Mouse (Mus musculus): ENCODE measurements around the gene Plekhg5.
A peak's percentile ranks its signal among the peaks of the same experiment; 100 is the strongest.
"Not testable (repeated sequence)": the region's sequence is repeated elsewhere in the genome, so short reads cannot be mapped to it uniquely, and the experiment has no call there.

Gene Plekhg5

GRCm38 (mm10) chr4:152072121-152072601 lies at the start of gene Plekhg5:
Gene Plekhg5, plus strand, starts transcription at chr4:152072498.
- no peak for DNase-seq (ENCODE audit: low spot score in 2 of 2)

DNA sequence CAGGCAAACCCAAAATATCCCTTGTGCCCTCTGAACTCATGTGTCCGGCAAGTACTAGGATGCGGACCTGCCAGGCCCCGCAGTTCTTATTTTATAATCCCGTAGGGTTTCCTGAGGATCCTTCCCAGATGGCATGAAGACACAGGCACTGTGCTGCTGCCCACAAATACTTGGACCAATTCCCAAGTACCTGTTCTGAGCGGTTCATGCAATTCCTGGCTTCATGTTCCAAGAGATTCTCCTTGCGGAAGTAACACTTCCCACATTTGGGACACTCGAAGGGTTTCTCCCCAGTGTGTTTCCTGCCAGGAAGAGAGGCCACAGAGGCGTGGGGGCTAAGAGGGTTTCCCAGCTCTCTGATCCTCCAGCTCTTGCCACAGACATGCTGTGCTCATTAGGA lies 49.8 kb upstream of the Plekhg5 start:
- DNase-seq (ENCODE audit: low spot score in 2 of 2) = no peak

DNA sequence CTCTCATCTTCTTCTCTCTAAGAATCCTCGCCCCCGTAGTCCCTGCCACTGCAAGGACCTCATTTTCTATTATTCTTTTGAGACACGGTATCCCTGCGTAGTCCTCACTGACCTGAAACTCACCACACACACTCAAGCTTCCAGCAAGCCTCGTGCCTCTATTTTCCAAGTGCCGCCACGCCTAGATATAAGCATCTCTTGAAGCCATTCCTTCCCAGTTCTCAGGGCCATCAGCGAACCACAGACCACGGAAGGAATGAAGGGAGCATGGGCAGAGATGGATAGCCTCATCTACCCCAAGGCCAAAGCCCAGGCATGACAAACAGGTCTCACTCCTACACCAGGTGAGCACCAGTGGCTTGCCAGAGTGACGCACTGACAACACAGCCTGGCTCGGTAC lies 47.8 kb upstream of the Plekhg5 start:
- DNase-seq (ENCODE audit: low spot score in 2 of 2) = no peak

GRCm38 (mm10) chr4:152026751-152027508 lies 45.4 kb upstream of the Plekhg5 start:
- no peak for DNase-seq (ENCODE audit: low spot score in 2 of 2)

- DNase-seq (ENCODE audit: low spot score in 2 of 2) = peak; percentile 93 to 96
Measured at GRCm38 (mm10) chr4:152027524-152027923, 44.8 kb upstream of the Plekhg5 start, which contains the start of gene Zbtb48. Gene Zbtb48, minus strand, starts transcription at chr4:152027671.

DNA sequence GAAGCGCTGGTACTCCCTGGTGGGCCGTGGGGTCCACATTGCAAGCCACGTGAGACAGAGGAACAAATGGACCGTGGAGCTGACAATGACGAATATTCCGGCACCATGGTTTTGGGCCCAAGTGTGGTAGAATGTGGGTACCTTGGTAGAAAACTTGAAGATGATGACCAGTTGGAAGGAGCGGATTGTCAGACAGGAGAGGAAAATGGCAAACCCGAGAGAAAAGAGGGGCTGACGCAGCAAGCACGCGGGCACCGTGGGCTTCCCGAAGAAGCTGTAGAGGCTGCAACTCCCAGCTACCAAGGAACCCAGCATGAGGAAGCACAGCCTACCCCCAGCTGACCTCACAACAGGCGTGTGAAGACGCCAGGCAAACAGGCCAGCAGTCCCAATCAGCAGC lies 43.8 kb upstream of the Plekhg5 start:
- DNase-seq (ENCODE audit: low spot score in 2 of 2) = no peak

DNA sequence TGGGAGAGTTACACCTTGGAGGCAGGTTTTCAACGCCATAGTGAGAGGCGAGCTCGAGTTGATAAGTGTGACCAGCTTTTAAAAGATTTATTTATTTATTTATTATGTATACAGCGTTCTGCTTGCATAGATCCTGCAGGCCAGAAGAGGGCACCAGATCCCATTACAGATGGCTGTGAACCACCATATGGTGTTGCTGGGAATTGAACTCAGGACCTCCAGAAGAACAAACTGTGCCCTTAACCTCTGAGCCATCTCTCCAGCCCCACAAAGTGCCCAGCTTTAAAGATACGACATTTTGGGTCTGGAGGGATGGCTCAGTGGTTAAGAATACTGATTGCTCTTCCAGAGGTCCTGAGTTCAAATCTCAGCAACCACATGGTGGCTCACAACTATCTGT lies 43.2 kb upstream of the Plekhg5 start:
- DNase-seq (ENCODE audit: low spot score in 2 of 2) = no peak

DNA sequence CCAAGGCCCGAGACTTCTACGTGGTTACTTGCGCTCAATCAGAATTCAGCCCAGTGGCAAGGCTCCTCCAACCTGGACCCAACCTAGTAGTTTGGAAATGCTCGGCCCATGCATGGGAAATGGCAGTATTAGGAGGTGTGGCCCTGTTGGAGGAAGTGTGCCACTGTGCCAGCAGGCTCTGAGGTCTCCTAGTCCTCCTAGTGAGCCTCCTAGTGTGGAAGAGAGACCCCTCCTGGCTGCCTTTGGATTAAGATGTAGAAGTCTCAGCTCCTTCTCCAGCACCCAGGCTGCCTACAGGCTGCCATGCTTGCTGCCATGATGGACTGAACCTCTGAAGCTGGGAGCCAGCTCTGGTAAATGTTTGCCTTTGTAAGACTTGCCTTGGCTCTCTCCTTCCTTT lies 42.3 kb upstream of the Plekhg5 start:
- no peak for DNase-seq (ENCODE audit: low spot score in 2 of 2)

DNA sequence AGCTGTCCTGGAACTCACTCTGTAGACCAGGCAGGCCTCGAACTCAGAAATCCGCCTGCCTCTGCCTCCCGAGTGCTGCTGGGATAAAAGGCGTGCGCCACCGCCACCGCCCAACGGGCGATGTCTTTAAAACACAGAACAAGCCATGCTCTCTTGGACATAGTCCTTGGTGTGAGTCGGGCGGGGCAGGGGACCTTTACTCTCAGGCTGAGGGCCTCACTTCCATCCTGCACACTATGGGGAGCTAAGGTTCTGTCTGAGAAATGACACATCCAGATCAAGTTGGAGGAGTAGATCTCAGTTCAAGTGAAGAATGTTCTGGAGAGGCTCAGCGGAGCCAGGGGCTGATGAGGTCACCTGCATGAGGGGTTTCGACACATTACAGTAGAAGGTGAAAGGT lies 39.4 kb upstream of the Plekhg5 start:
- no peak for DNase-seq (ENCODE audit: low spot score in 2 of 2)

- not testable (repeated sequence) for DNase-seq (ENCODE audit: low spot score in 2 of 2)
Measured at GRCm38 (mm10) chr4:152036464-152036863, 35.8 kb upstream of the Plekhg5 start.

DNA sequence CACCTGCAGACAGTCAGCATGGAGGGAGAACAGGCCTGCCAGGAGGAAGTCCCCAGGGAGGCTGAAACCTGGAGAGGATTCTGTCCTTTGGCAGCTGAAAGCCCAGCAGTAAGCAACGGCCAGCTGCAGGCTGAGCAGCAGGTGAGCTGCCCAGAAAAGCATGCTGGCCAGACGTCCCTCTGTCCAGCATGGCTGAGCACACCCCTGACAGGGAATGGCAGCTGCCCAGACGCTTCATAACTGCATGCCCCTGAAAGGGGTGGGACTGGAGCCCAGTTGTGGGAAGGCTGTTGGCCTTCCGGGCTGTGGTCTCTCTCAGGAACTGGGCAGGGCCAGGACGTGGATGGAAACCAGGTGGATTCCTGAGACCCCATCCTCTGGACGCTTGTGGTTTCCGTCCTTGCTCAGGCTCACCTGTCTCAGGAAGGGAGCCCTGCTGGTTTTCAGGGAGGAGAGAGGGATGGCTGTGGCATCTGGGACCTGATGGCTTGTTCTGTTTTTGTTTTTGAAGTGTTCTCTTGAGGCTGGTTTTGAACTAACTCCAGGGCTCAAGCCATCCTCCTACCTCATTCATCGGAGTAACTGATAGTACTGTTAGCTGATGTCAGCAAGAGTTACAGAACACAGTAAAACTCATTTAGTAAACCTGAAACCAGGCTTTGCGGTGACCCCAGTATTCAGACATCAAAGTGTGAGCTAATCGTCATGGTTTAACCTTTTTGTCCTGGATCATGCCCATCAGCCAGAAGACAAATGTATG lies 33.9 kb upstream of the Plekhg5 start, which contains the start of gene Tas1r1:
TSS of gene Tas1r1 (minus strand) at position 344 of the 760 bp plus-strand sequence.
- DNase-seq (ENCODE audit: low spot score in 2 of 2) = no peak

GRCm38 (mm10) chr4:152038985-152039830 lies 33.1 kb upstream of the Plekhg5 start, which contains the start of gene Nol9:
Gene Nol9, plus strand, starts transcription at chr4:152039321.
- peak; percentile 84 to 93 for DNase-seq (ENCODE audit: low spot score in 2 of 2)

DNA sequence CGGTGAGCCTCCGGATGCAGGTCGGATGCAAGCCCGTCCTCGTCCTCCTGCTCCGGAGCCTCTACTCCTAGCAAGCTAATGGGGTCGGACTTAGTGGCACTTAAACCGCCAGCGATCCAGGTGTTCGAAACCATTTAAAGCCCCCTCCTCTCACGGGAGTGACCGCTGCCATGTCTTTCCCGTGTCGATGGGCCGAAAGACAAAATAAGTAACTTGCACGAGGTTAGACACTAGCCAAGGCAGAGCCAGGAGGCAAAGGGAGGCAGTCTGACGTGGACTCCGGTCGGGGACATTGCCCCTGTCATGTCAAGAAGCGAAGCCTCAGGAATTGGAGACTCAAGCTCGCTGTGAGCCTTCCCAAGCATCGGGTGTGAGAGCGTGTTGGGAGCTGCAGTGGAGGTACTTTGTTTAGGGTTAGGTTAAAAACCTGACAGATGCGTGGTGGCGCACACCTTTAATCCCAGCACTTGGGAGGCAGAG lies 32.4 kb upstream of the Plekhg5 start:
- no peak for DNase-seq (ENCODE audit: low spot score in 2 of 2)

- DNase-seq (ENCODE audit: low spot score in 2 of 2) = no peak
Measured at GRCm38 (mm10) chr4:152041924-152042641, 30.2 kb upstream of the Plekhg5 start.

DNA sequence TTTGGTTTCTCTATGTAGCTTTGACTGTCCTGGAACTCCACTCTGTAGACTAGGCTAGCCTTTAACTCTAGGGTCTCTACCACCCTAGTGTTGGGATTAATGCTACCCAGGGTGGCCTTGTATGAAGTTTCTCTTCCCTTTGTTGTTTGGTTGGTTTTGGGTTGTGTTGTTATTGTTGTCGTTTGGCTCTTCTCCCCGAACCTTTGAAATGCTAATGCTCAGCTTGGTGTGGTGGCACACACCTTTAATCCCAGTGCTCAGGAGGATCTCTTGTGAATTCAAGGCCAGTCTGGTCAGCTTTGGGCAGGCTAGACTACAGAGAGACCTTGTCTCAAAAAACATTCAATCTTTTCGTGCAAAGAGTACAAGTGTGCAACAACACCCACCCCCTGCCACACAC lies 29.1 kb upstream of the Plekhg5 start:
- DNase-seq (ENCODE audit: low spot score in 2 of 2) = no peak

DNA sequence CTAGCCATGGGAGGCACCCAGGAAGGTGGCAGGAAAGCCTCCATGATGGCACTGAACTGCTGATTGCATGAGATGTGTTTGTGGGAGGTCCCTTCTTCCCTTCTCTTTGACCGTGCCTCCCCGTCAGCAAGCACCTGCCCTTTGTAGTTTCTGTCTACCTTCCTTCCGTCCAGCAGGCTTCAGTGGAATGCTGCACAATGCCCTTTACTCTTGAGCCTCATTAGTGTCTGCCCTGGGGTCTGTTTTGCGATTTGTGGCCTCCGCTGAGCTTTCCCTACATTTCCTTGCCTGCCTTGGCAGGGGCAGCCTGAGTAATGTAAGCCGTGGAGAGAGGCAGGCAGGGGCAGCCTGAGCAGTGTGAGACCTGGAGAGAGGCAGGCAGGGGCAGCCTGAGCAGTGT lies 27.7 kb upstream of the Plekhg5 start:
- no peak for DNase-seq (ENCODE audit: low spot score in 2 of 2)

DNA sequence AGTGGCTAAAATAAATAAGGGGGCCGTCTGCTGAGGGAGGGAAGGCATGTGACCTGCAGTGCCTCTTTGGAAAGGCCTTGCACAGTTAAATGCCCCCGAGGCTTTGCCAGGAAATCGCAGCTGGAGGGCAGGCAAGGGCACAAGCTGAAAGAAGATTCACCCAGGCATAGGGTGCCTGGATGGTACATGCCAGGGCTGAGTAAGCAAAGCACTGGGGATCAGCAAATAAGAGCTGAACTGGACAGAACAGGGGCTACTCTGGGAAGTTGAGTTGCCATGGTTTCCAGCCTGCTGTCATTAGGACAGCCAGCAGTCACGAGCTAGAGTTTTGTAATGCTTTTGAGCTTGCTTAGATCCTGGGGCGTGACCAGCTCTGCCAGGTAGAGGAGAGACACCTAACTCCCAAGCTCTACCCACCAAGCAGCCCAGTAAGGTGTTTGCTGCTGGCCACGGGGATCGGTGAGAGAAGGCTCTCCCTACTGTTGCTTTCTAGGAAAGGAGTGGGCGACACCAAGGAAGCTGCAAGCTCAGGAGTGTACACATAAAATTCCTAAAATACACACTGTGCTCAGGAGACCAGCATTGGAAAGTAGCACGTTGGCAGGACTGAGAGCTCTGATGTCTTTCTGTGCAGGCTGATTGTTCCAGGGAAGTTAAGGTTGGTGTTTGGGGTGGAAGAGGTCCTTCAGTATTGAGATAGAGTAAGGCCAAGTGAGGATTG lies 9.7 kb upstream of the Plekhg5 start:
- DNase-seq (ENCODE audit: low spot score in 2 of 2) = no peak

DNA sequence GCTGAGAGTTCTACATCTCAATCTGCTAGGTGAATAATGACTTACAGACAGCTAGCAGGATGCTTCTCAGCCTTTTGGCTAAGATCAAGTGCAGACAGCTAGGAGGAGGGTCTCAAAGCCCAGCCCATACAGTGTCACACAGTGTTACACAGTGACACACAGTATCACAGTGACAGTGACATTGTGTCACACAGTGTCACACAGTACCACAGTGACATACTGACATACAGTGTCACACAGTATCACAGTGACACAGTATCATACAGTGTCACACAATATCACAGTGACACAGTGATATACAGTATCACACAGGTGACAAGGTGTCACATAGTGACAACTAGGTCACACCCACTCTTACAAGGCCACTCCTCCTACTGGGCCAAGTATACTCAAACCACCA lies 5.0 kb upstream of the Plekhg5 start:
- no peak for DNase-seq (ENCODE audit: low spot score in 2 of 2)

- no peak for DNase-seq (ENCODE audit: low spot score in 2 of 2)
Measured at GRCm38 (mm10) chr4:152068166-152068724, 4.1 kb upstream of the Plekhg5 start.

DNA sequence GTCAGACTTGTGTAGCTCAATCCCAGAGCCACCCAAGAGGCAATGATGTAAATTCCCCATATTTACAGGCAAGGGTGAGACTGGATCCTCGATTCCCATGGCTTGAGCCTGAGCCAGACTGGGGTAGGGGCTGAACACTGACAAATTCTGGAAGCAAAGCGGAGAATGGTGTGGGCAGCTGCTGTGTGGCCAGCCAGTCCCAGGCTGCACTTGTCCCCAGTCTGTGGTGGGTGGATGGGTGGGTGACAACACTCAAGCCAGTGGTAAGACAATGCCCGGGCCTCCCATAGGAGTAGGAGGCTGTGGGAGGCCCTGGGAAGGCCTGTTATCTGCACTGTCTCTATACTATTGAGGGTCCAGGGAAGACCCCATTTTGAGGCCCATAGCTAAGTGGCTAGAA lies 3.1 kb upstream of the Plekhg5 start:
- no peak for DNase-seq (ENCODE audit: low spot score in 2 of 2)

Data from urinary bladder, adult 18-20 months (tissue).